Mouse (Mus musculus) heart, adult 2 months (tissue): ENCODE data around the gene Tmem151b.

Experiments
- CTCF ChIP-seq: fragments of 200-600 bp; IDR thresholded peaks from 2 replicates; pipeline ENCODE4 v1.8.1; 2022; ENCODE audit warnings: antibody characterized with exemption, mild to moderate bottlenecking, moderate library complexity
- POLR2A ChIP-seq: fragments of 200-500 bp; IDR thresholded peaks from 2 replicates; pipeline ENCODE4 v1.6.1; 2011; ENCODE audit warnings: mild to moderate bottlenecking, low read depth, low read length, control low read depth; ENCODE audit not compliant: insufficient read depth

DNA sequence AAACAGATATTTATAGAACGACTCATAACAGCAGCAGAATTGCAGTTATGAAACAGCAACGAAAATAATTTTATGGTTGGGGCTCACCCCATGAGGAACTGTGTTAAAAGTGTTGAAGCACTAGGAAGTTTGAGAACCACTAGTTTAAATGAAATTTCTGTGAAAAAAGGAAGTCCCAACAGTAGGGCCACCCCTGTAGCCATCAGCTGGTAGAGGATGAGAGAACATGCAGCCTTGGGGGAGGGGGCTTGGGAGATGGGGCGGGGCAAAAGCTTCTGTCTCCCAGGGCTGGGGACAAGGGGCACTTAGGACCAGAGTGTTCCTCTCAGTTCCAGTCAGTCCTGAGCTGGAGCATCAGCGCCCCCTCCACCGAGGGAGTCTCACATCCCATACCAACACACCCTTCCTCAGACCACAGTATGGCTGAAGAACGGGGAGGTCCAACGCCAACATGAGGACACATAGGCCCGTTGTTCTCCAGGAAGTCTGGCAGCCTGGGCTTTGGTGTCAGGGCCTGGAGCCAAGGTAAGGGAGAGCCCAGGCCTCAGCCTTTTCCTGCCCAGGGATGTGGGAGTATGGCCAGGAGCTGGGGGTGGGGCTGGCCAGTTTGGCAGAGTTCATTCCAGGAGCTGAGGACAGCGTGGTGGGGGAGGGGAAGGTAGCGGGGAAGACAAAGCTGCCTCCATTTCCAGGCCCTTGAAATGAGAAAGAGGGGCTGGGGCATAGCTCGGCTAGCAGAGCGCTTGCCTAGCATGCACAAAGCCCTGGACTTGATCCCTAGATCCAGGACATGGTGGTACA, 34.8 kb upstream of the Tmem151b start:
- peak; percentile 46; the same call in 1 of the 2 replicates for TF ChIP-seq POLR2A
- TF ChIP-seq CTCF: no peak
